Mouse (Mus musculus): Measurements from ENCODE around the gene Cks1b.

Cks1b gene

DNA sequence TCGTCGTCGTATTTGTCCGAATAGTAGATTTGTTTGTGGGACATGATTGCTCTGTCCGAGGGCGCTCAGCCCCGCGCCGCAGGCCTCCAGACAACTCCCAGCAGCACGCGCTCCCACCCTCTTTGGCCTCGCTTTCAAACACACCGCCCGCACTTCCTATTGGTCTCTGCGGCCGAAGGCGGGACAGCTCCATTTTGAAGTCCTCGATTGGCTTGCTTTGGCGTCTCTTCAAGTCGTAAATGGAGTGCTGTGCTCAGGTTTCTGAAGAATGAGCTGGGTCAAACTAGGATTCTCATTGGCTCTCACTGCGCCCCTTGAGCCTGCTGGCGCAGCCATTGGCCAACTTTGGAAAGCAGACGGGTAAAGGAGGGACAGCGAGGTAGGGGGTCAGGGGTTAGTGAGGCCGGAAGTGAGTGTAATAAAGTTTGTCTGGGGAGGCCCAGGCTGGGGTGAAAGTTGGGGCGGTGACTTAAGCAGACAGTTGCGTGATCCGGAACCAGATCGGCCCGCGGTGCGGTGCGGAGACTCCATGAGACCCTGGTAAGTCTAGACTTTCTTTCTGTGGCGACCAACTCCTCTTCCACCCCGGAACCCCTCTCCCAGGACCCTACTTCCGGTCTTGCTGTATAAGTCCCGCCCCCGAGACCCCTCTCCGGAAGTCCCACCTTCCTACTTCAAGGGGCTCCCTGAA, at the start of gene Cks1b, which contains the start of gene Shc1:
Gene Cks1b (minus strand): TSS at position 214 of the 691 bp plus-strand sequence.
Gene Shc1 (plus strand): TSS at position 274 of the 691 bp plus-strand sequence.
- in situ Hi-C loops (cut with MseI, MboI), result no loop called here

DNA sequence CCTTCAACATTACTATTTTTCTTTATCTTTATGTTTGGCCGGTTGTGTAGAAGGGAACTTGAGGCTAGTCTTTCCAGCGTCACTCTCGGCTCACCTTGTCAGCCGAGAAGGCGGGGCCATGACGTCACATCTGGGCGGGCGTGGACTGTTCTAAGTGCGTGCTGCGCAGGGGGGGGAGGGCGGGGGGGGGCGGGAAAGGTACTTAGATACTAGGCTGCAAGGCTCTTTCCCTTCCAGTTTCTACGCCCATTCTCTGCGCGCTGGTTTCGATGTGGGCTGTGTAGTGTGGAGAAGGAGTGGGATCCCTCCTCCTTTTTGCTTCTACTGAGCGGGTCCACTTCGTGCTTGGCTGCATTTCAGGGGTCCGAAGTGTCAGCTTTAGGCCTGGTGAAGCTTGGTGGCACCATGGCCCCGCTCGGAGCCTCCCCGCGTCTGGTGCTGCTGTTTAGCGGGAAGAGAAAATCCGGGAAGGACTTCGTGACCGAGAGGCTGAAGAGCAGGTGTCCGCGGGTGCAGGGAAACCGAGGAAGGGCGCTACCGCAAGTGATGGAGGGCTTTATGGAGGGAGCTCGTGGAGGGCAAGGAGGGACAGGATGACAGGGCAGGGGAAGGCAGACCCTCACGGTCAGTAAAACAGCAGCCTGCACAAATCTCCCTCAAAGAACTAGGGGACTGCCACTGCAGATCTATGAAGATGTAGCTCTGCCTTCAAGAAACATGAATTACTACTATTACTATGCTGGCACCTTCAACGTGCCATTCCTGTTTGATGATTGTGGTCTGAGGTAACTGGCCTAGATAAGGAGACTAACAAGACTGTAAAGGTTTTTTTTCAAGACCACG, 41.0 kb upstream of the Cks1b start:
- in situ Hi-C loops (cut with MseI, MboI), result loop anchor here in 1 of 2 experiments (5.0 kb wide), 1 partner anchor 33 kb away; no protein-coding TSS in a partner anchor

- in situ Hi-C loops (cut with MseI, MboI), result loop anchor here in 1 of 2 experiments (5.0 kb wide), 1 partner anchor 34 kb away; no protein-coding TSS in a partner anchor
Measured at GRCm38 (mm10) chr3:89458372-89458964, 40.3 kb upstream of the Cks1b start.

GRCm38 (mm10) chr3:89456726-89457665, 38.8 kb upstream of the Cks1b start:
- in situ Hi-C loops (cut with MseI, MboI), result loop anchor here in 1 of 2 experiments (5.0 kb wide), 1 partner anchor 35 kb away; no protein-coding TSS in a partner anchor

- in situ Hi-C loops (cut with MseI, MboI), result loop anchor here in 1 of 2 experiments (5.0 kb wide), 1 partner anchor 36 kb away; no protein-coding TSS in a partner anchor
Measured at GRCm38 (mm10) chr3:89455786-89456285, 37.7 kb upstream of the Cks1b start.

DNA sequence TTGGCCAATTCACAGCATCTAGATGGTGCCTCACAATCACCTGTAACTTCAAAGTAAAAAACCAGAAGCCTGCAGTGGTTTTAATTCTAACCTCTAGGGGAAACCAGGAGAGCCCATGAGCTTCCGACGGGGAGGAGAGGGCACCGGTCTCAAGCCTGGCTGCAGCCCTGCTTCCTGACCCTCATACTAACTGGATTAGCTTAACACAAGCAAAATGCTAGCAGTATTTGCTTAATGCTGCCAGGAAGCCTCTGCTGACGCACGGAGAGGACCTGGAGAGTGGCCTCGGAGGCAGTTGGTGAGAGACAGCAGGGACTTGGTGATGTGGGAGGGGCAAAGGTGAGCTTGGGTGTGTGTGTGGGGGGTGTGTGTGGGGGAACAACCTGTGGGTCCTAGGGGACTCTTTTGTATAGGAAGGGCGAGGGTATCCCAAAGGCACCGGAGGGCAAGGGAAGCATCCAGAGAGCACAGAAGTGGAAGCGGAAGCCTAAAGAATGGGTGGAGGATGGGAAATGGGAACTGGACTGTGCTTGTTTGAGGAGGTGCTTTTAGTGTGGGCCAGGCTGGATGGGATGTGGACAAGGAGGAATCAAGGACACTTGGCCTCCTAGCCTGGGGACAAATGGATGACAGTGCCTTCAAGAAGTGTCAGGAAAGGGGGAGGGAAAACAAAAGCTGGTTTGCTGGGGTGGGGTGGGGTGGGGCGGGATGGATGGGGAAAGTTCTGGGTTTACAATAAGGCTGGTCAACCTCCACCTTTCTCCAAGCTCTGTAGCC, 36.4 kb upstream of the Cks1b start, which contains the start of gene Pmvk:
Gene Pmvk (plus strand): TSS at position 141 of the 777 bp plus-strand sequence.
- in situ Hi-C loops (cut with MseI, MboI), result loop anchor here (5.0 kb wide), 2 partner anchors 33 to 38 kb away; no protein-coding TSS in a partner anchor

GRCm38 (mm10) chr3:89451916-89452315, 33.7 kb upstream of the Cks1b start:
- in situ Hi-C loops (cut with MseI, MboI), result loop anchor here in 1 of 2 experiments (5.0 kb wide), 1 partner anchor 35 kb away; no protein-coding TSS in a partner anchor

DNA sequence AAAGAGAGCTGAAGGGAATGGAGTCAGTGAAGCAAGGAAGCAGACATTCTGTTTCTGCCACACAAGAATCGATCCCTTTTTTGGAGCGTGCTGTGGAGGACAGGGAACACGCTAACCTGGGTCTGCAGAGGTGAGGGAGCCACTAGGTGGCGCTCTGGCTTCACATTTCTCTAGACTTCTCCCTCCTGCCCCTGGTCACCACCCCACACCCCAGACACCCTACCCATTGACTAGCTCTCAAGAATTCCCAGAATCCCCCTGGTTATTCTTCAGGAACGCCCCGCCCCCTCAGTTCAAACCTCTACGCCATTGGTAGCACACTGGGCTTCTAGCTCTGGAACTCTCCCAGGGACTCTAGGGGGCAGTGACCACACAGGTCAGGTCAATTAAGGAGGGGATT, 31.4 kb upstream of the Cks1b start:
- in situ Hi-C loops (cut with MseI, MboI), result no loop called here

GRCm38 (mm10) chr3:89448720-89449537, 30.7 kb upstream of the Cks1b start:
- in situ Hi-C loops (cut with MseI, MboI), result no loop called here

GRCm38 (mm10) chr3:89440691-89441090, 22.5 kb upstream of the Cks1b start:
- in situ Hi-C loops (cut with MseI, MboI), result no loop called here

GRCm38 (mm10) chr3:89437269-89437668, 19.1 kb upstream of the Cks1b start:
- in situ Hi-C loops (cut with MseI, MboI), result no loop called here

DNA sequence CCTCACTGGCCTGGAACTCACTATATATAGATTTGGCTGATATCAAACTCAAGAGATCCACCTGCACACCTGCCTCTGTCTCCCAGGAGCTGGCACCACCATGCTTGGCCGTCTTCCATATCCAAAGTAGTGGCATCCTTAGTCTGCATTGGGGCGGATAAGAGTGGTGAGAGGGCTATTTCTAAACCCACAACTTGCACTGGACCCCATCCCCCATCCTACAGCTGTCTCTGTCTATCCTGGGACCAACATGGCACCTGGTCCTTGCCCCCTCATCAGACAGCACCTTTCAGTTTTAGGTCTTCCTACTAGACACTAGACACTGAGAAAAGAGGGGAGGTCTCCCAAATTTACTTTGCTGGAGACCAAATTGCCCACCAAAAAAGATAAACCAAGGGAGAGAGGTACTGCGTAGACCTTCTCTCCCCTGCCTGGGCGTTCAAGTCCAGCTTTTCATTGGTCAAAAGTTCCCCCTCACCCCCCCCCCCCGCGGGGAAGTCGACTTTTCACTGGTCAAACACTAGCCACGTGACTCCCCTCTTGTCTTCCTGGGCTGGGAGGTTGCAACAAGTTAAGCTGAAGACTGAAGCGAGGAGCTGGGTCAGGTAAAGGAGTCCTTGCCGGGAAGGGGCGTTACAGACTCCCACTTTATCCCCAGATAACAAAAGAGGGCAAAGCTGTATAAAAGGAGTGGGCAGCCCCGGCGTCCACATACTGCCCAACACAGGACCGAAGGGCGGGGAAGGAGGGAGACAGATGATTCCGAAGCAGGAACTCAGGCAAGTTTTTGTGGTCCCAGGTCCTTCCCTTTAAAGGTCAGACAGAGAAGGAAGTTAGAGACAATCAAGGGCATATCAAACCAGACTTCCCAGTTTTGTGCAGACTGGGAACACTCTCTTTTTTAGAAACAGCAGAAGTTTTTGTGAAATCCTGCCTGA, 18.3 kb upstream of the Cks1b start, which contains the start of gene Pbxip1:
Gene Pbxip1 (plus strand): TSS at position 531 of the 938 bp plus-strand sequence.
- in situ Hi-C loops (cut with MseI, MboI), result no loop called here

- in situ Hi-C loops (cut with MseI, MboI), result no loop called here
Measured at GRCm38 (mm10) chr3:89435041-89435440, 16.9 kb upstream of the Cks1b start.

GRCm38 (mm10) chr3:89434532-89434931, 16.3 kb upstream of the Cks1b start:
- in situ Hi-C loops (cut with MseI, MboI), result no loop called here

- in situ Hi-C loops (cut with MseI, MboI), result no loop called here
Measured at GRCm38 (mm10) chr3:89432606-89433005, 14.4 kb upstream of the Cks1b start.

- in situ Hi-C loops (cut with MseI, MboI), result no loop called here
Measured at GRCm38 (mm10) chr3:89430171-89431159, 12.3 kb upstream of the Cks1b start, which contains the start of gene Pygo2. Gene Pygo2 (plus strand): TSS chr3:89430214.

Measured in mouse trophoblast stem cell (cell line).